9 mouse cellular contexts compared by ENCODE assay signal in genomic region chr17:27001151-27001550, GRCm38 (mm10). TPM values are rescaled to one million over a fixed set of nuclear protein-coding genes. Genes with fewer than 3 reads are reported as not detected.
DNase-seq lines count a peak whose midpoint lies in the region; TF ChIP-seq lines count a peak whose summit lies in the region.
"Had no signal": no experiment of that assay in that cellular context is flagged by ENCODE, and none has a peak within 500 bp of the region (broad histone marks: within the 10 kb centered on the region; RNA-seq: fewer than 3 reads in every experiment).

No protein-coding gene starts in this region.

- peak; percentile 17 for TF ChIP-seq CTCF in left cerebral cortex, adult 2 months (IDR thresholded peaks at IDR 0.05)

- no peak overlapping the region for H3K4me3 ChIP-seq in left cerebral cortex, adult 2 months
- H3K4me3 ChIP-seq: liver, embryonic 15.5 days had no signal

- no peak overlapping the region for H3K27ac ChIP-seq in left cerebral cortex, adult 2 months
- H3K27ac ChIP-seq: liver, embryonic 15.5 days had no signal

- intact Hi-C loops in left cerebral cortex, adult 2 months (cut with DNase I) = no loop called here
- intact Hi-C loops in left cerebral cortex, postnatal 36 days (cut with DNase I) = no loop called here

- DNase-seq in left cerebral cortex, adult 2 months (ENCODE audit: extremely low spot score in 1 of 2, low spot score in 2 of 2) = no peak
- DNase-seq in left cerebral cortex, postnatal 36 days (ENCODE audit: low spot score in 2 of 2) = no peak
- DNase-seq in T-cell, adult 2 months (ENCODE audit: low spot score) = peak; percentile 61
- DNase-seq in lung, postnatal 10 days = peak; percentile 57
- DNase-seq in thymus, postnatal 10 days (ENCODE audit: low spot score in 2 of 2) = peak; percentile 49 to 77
- no peak for DNase-seq in adrenal gland, adult 2 months
- no peak for DNase-seq in ovary, adult 18-20 months (ENCODE audit: low spot score)
- DNase-seq: cerebellum, adult 2 months had no signal

RNA-seq across cellular contexts. Expression of gene Bak1, which starts 27.7 kb away (rescaled TPM):
- 10 to 100 TPM; 13.0 to 14.0 TPM for total RNA-seq in left cerebral cortex, adult 2 months (2021)
- 10 to 100 TPM; 13.9 to 16.5 TPM for total RNA-seq in left cerebral cortex, postnatal 36 days (2021)
- 10 to 100 TPM; 35.0 to 41.6 TPM for total RNA-seq in adrenal gland, adult 2 months (2021)
- polyA plus RNA-seq in adrenal gland, adult 2 months (2012; rRNA removed) = 45.3 and 57.4 TPM in 2 replicates

RNA-seq across cellular contexts. Expression of gene Zbtb9, which starts 28.2 kb away (rescaled TPM):
- 10 to 100 TPM; 16.3 to 18.3 TPM for total RNA-seq in left cerebral cortex, adult 2 months (2021)
- total RNA-seq in left cerebral cortex, postnatal 36 days (2021) = 10 to 100 TPM; 14.9 to 16.7 TPM
- total RNA-seq in adrenal gland, adult 2 months (2021) = 1 to 10 TPM; 4.6 to 8.7 TPM
- 6.9 and 7.1 TPM in 2 replicates for polyA plus RNA-seq in adrenal gland, adult 2 months (2012; rRNA removed)

RNA-seq across cellular contexts. Expression of gene Itpr3, which starts 56.0 kb away (rescaled TPM):
- 1 to 10 TPM; 2.2 to 3.3 TPM for total RNA-seq in left cerebral cortex, adult 2 months (2021)
- total RNA-seq in left cerebral cortex, postnatal 36 days (2021) = 1 to 10 TPM; 2.0 to 3.4 TPM
- 1 to 10 TPM; 5.0 to 6.7 TPM for total RNA-seq in adrenal gland, adult 2 months (2021)
- 6.0 and 6.9 TPM in 2 replicates for polyA plus RNA-seq in adrenal gland, adult 2 months (2012; rRNA removed)

Comparison
In these comparisons a context has a peak if more than half of its experiments do, and no peak if none do; other contexts are left out.
1. DNase-seq: peak in T-cell, adult 2 months (single experiment), lung, postnatal 10 days (single experiment) and thymus, postnatal 10 days (2 of 2); none in left cerebral cortex, adult 2 months (0 of 2), left cerebral cortex, postnatal 36 days (0 of 2), adrenal gland, adult 2 months (single experiment) and ovary, adult 18-20 months (single experiment).